Mouse (Mus musculus) B cell, adult 2 months (primary cell): Measurements from ENCODE around the gene Smim1.

Experiments used
- DNase-seq, 2 experiments: peaks; one replicate each; pipeline ENCODE4 v3.0.0; 2022

Smim1 gene

DNA sequence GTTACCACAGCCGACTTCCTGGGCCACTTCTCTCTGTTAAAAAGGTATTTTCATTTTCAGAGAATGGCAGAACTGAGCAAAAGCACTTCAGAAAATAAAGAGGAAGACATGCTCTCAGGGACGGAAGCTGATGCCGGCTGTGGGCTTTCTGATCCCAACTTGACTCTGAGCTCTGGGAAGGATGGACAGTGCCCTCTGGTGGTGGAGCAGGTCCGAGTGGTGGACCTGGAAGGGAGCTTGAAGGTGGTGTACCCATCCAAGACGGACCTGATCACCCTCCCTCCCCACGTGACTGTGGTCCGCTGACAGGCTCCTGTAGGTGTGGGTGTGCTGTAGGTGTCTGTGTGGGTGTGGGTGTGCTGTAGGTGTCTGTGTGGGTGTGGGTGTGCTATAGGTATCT, 6.5 kb downstream of the Smim1 start:
- DNase-seq = peak; percentile 52 to 55

GRCm38 (mm10) chr4:154015476-154015875, 10.6 kb downstream of the Smim1 start:
- no peak for DNase-seq

DNA sequence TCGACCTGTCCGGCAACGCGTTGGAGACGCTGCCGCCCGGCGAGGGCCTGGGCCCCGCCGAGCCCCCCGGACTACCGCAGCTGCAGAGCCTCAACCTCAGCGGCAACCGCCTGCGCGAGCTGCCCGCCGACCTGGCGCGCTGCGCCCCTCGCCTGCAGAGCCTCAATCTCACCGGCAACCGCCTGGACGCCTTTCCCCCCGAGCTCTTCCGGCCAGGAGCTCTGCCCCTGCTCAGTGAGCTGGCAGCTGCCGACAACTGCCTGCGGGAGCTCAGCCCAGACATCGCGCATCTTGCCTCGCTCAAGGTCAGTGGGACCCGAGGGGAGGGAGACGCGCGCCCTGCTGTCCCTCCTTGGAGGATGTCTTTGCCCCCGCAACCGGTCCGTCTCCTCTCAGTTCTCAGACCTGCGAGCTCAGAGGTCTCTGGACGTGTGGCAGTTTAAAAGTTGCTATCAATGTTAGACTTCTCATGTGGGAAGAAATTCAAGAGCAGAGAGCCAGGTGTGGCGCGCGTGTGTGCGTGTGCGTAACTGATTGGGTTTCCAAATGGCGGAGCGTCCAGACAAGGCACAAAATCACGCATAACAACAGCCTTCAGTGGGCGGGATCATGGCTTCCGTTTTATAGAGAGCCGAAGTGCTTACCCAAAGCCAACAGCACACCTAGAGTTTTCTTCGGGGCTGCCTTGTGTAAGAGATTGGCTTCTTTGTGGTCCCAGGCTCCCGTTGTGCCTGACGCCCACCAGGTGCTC, 13.7 kb downstream of the Smim1 start:
- peak; percentile 20 to 24 for DNase-seq

GRCm38 (mm10) chr4:154011646-154012089, 14.4 kb downstream of the Smim1 start, which contains the start of gene Lrrc47:
Gene Lrrc47 (plus strand): TSS chr4:154011731.
- DNase-seq = peak; percentile 66 to 75

DNA sequence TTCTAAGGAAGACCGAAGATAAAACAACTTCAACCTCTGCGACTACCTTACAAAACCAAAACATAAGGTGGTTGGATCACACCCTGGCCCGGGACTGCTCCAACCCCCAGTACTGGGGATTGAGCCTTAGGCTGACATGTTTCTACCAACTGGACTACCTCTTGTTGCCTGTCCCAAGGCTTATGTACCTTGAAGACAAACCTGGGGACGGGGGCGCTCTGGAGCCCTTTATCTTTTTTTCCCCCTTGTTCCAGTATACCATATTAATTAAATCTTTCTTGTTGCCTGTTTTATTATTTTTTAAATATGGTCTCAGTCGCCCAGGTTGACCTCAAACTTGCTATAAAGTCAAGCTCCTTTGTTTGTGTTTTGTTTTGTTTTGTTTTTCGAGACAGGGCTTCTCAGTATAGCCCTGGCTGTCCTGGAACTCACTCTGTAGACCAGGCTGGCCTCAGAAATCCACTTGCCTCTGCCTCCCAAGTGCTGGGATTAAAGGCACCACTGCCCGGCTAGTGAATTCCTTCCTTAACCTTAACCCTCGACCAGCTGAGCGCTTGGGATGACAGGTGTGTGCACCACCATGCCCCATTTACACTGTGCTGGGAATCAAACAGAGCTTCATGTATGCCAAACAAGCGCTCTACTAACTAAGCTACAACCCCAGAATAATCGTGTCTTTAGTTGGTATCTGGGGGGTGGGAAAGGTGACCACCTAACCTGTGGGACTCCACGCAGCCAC, 15.0 kb downstream of the Smim1 start:
- no peak for DNase-seq

- no peak for DNase-seq
Observed at GRCm38 (mm10) chr4:154007759-154008158, 18.3 kb downstream of the Smim1 start.

DNA sequence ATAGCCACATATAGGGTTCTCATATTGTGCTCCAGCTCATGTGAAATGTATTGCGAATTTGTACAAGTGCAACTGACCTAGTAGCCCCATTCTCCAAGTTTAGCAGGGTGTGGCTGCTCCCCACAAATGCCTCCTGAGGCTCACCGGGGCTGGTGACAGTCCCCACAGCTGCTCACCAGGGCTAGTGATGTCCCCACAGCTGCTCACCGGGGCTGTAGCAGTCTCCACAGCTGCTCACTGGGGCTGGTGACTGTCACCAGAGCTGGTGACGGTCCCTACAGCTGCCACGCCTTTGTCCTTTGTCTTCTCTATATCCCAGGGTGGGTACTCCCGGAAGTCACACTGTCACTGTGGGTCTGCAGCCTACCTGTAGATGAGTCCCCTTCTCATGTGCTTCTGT, 19.8 kb downstream of the Smim1 start:
- no peak for DNase-seq

- DNase-seq = no peak
Observed at GRCm38 (mm10) chr4:154005488-154005887, 20.5 kb downstream of the Smim1 start.

DNA sequence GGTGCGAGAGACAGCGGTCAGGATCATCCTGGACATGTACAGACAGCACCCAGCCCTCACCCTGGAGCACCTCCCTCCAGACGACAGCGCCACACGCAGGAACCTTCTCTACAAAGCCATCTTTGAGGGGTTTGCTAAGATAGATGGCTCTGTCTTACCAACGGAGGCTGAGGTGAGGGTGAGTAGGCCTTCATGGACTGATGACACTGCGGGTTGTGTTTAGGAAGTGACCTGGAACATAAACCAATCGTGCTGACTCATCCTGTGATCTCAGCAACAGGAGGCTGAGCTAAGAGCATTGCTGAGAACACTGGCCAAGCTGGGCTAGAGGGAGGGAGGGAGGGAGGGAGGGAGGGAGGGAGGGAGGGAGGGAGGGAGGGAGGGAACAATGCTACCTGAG, 32.5 kb downstream of the Smim1 start:
- DNase-seq = no peak

- no peak for DNase-seq
Observed at GRCm38 (mm10) chr4:153992715-153993114, 33.3 kb downstream of the Smim1 start.

- DNase-seq = no peak
Observed at GRCm38 (mm10) chr4:153980470-153980869, 45.6 kb downstream of the Smim1 start.

- DNase-seq = peak; percentile 38 to 46
Observed at GRCm38 (mm10) chr4:153979243-153979642, 46.8 kb downstream of the Smim1 start.

DNA sequence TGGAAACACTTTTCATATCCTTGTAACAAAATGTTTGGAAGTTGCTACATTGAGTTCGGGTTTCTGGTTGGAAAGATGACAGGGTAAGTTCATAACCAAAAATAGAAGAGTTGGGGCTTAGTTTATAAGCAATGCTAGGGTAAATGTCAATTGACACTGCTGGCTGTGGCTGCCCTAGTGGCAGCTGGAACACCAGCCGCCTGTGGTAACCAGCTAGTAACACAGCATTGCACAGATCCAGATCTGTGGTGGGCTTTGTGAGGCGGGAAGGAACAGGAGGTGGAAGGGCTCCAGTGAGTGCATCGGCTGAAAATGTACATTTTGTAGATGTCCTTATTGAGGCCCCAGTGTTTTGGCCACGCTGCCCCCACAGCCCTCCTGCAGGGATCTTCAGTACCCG, 50.3 kb downstream of the Smim1 start:
- no peak for DNase-seq

DNA sequence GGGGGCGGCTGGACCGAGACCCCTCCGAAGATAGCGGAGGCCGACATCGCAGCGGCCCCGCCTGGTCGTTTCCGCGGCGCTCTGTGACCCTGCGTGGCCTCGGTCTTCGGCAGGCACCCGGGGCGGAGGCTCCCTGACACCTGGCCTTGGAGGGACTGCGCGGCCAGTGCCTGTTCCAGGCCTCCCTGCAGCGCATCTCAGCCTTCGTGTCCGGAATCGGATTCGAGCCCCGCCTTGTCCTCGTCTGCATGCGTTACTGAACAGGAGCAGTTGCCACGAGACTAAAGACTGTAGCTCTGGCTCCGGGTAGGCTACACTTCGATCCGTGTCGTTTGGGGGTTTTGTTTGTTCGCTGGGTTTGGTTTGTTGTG, 50.8 kb downstream of the Smim1 start:
- no peak for DNase-seq

GRCm38 (mm10) chr4:153974431-153975291, 51.4 kb downstream of the Smim1 start, which contains the start of the genes Dffb and Cep104:
Gene Dffb (minus strand): TSS chr4:153975126.
Gene Cep104 (plus strand): TSS chr4:153975194.
- DNase-seq = peak; percentile 90 to 92
